Mouse (Mus musculus): ENCODE measurements around the gene Fam102a. TPM values are rescaled to one million over a fixed set of nuclear protein-coding genes. Genes with fewer than 3 reads are reported as not detected.
"Not testable (repeated sequence)": the region's sequence is repeated elsewhere in the genome, so short reads cannot be mapped to it uniquely, and the experiment has no call there.

The Fam102a gene
- 15.4 and 17.6 TPM in 2 replicates for polyA plus RNA-seq (2012; rRNA removed)

DNA sequence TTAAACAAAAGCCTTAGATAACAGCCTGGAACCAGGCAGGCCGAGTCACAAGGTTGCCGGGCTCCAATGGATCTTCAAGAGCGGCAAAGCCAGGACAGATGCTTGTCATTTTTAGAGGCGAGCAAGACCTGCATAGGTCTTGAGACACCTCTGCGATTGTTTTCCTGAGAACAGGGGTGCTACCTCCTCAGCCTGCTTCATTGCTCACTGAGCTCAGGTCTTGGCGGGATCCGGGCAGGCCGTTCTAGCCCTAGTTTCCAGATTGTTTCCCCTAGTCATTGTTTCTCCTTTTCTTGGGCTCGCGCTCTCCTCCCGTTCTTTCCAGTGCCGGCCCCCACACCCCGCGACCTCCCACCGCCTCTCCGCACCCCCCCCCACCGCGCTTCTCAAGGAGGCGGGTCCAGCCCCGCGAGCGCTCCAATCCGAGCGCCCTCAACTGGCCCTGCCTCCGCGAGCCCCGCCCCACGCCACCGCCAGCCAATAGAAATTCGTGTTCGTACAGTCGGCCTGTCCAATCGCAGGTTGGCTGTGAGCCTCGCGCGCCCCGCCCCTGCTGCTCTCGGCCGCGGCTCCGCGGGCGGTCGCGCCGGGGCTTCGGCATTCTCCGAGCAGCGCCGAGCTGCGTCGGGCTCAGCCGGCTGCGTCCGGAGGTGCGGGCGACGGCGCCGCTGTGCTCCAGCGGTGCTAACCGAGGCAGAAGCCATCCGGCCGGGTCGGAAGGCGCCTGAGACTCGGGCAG lies at the start of gene Fam102a:
TSS of gene Fam102a (plus strand) at position 600 of the 739 bp plus-strand sequence.
- peak within 1 kb of the TSS; percentile 90 for H3K4me3 ChIP-seq (ENCODE audit: control insufficient read depth, low read depth, low read length)
- H3K27ac ChIP-seq (ENCODE audit: control insufficient read depth, insufficient read depth, low read depth, low read length): peak within 1 kb of the TSS; percentile 73
- no peaks in the 10 kb centered on the region for H3K36me3 ChIP-seq (ENCODE audit: control insufficient read depth, insufficient read depth, low read length)
- H3K4me1 ChIP-seq (ENCODE audit: control insufficient read depth, insufficient read depth, low read length): peaks cover 22% of the 10 kb centered on the region
- peak; percentile 75 for TF ChIP-seq POLR2A (IDR thresholded peaks at IDR 0.05; ENCODE audit: control insufficient read depth, low read depth, low read length)
- no peak for TF ChIP-seq CTCF (IDR thresholded peaks at IDR 0.05; ENCODE audit: control insufficient read depth, insufficient read depth, insufficient replicate concordance, low read depth, low read length)
- no peaks in the 10 kb centered on the region for H3K27me3 ChIP-seq (ENCODE audit: control insufficient read depth, insufficient read depth, low read length)

DNA sequence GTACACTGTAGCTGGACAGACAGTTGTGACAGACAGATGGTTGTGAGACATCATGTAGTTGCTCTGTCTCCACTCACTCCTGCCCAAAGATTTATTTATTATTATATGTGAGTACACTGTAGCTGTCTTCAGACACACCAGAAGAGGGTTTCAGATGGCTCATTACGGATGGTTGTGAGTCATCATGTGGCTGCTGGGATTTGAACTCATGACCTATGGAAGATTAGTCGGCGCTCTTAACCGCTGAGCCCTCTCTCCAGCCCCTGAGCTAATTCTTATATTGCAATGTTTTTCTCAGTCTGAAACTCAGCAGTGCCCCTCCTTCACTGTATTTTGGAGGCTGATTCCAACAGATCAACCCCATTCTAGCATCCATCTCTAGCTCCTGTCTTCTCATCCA lies 49.4 kb upstream of the Fam102a start:
- Histone ChIP-seq H3K4me1 (ENCODE audit: control insufficient read depth, insufficient read depth, low read length) (no peaks in the 10 kb centered on the region; the same call in 1 of the 2 replicates), H3K27me3 (ENCODE audit: control insufficient read depth, insufficient read depth, low read length) (no peaks in the 10 kb centered on the region), H3K36me3 (ENCODE audit: control insufficient read depth, insufficient read depth, low read length) (no peaks in the 10 kb centered on the region), H3K27ac (ENCODE audit: control insufficient read depth, insufficient read depth, low read depth, low read length) (no peak overlapping the region), H3K4me3 (ENCODE audit: control insufficient read depth, low read depth, low read length) (no peak overlapping the region)
- no peak for TF ChIP-seq CTCF (IDR thresholded peaks at IDR 0.05; ENCODE audit: control insufficient read depth, insufficient read depth, insufficient replicate concordance, low read depth, low read length)
- TF ChIP-seq POLR2A (IDR thresholded peaks at IDR 0.05; ENCODE audit: control insufficient read depth, low read depth, low read length): no peak

- no peak overlapping the region for H3K27ac ChIP-seq (ENCODE audit: control insufficient read depth, insufficient read depth, low read depth, low read length)
- H3K36me3 ChIP-seq (ENCODE audit: control insufficient read depth, insufficient read depth, low read length): no peaks in the 10 kb centered on the region
- H3K4me3 ChIP-seq (ENCODE audit: control insufficient read depth, low read depth, low read length): no peak overlapping the region
- no peaks in the 10 kb centered on the region for H3K27me3 ChIP-seq (ENCODE audit: control insufficient read depth, insufficient read depth, low read length)
- TF ChIP-seq POLR2A (IDR thresholded peaks at IDR 0.05; ENCODE audit: control insufficient read depth, low read depth, low read length) (no peak), CTCF (IDR thresholded peaks at IDR 0.05; ENCODE audit: control insufficient read depth, insufficient read depth, insufficient replicate concordance, low read depth, low read length) (no peak)
- no peaks in the 10 kb centered on the region; the same call in 1 of the 2 replicates for H3K4me1 ChIP-seq (ENCODE audit: control insufficient read depth, insufficient read depth, low read length)
Measured at GRCm38 (mm10) chr2:32486155-32486554, 49.0 kb upstream of the Fam102a start.

GRCm38 (mm10) chr2:32487124-32487623 lies 48.0 kb upstream of the Fam102a start:
- Histone ChIP-seq H3K27me3 (ENCODE audit: control insufficient read depth, insufficient read depth, low read length) (no peaks in the 10 kb centered on the region), H3K4me1 (ENCODE audit: control insufficient read depth, insufficient read depth, low read length) (no peaks in the 10 kb centered on the region; the same call in 1 of the 2 replicates), H3K4me3 (ENCODE audit: control insufficient read depth, low read depth, low read length) (no peak overlapping the region), H3K36me3 (ENCODE audit: control insufficient read depth, insufficient read depth, low read length) (no peaks in the 10 kb centered on the region), H3K27ac (ENCODE audit: control insufficient read depth, insufficient read depth, low read depth, low read length) (no peak overlapping the region)
- peak; percentile 92; the same call in 1 of the 2 replicates for TF ChIP-seq CTCF (IDR thresholded peaks at IDR 0.05; ENCODE audit: control insufficient read depth, insufficient read depth, insufficient replicate concordance, low read depth, low read length)
- no peak for TF ChIP-seq POLR2A (IDR thresholded peaks at IDR 0.05; ENCODE audit: control insufficient read depth, low read depth, low read length)

- H3K27me3 ChIP-seq (ENCODE audit: control insufficient read depth, insufficient read depth, low read length): no peaks in the 10 kb centered on the region
- H3K27ac ChIP-seq (ENCODE audit: control insufficient read depth, insufficient read depth, low read depth, low read length): no peak overlapping the region
- H3K4me3 ChIP-seq (ENCODE audit: control insufficient read depth, low read depth, low read length): no peak overlapping the region
- TF ChIP-seq POLR2A (IDR thresholded peaks at IDR 0.05; ENCODE audit: control insufficient read depth, low read depth, low read length) (no peak), CTCF (IDR thresholded peaks at IDR 0.05; ENCODE audit: control insufficient read depth, insufficient read depth, insufficient replicate concordance, low read depth, low read length) (peak; percentile 77; the same call in 1 of the 2 replicates)
- H3K4me1 ChIP-seq (ENCODE audit: control insufficient read depth, insufficient read depth, low read length): no peaks in the 10 kb centered on the region; the same call in 1 of the 2 replicates
- H3K36me3 ChIP-seq (ENCODE audit: control insufficient read depth, insufficient read depth, low read length): no peaks in the 10 kb centered on the region
Measured at GRCm38 (mm10) chr2:32488679-32489078, 46.5 kb upstream of the Fam102a start.

- not testable (repeated sequence) for H3K27me3 ChIP-seq (ENCODE audit: control insufficient read depth, insufficient read depth, low read length); H3K4me1 ChIP-seq (ENCODE audit: control insufficient read depth, insufficient read depth, low read length); H3K4me3 ChIP-seq (ENCODE audit: control insufficient read depth, low read depth, low read length); H3K27ac ChIP-seq (ENCODE audit: control insufficient read depth, insufficient read depth, low read depth, low read length); H3K36me3 ChIP-seq (ENCODE audit: control insufficient read depth, insufficient read depth, low read length)
Measured at GRCm38 (mm10) chr2:32490730-32491129, 44.4 kb upstream of the Fam102a start.

- Histone ChIP-seq H3K27ac (ENCODE audit: control insufficient read depth, insufficient read depth, low read depth, low read length) (no peak overlapping the region), H3K27me3 (ENCODE audit: control insufficient read depth, insufficient read depth, low read length) (no peaks in the 10 kb centered on the region), H3K4me3 (ENCODE audit: control insufficient read depth, low read depth, low read length) (no peak overlapping the region), H3K4me1 (ENCODE audit: control insufficient read depth, insufficient read depth, low read length) (peaks cover 2% of the 10 kb centered on the region), H3K36me3 (ENCODE audit: control insufficient read depth, insufficient read depth, low read length) (no peaks in the 10 kb centered on the region)
- TF ChIP-seq CTCF (IDR thresholded peaks at IDR 0.05; ENCODE audit: control insufficient read depth, insufficient read depth, insufficient replicate concordance, low read depth, low read length): no peak
- TF ChIP-seq POLR2A (IDR thresholded peaks at IDR 0.05; ENCODE audit: control insufficient read depth, low read depth, low read length): no peak
Measured at GRCm38 (mm10) chr2:32492661-32493060, 42.5 kb upstream of the Fam102a start.

All from testis, adult 2 months (tissue).